Mouse (Mus musculus) forebrain, embryonic 12.5 days (tissue): Measurements from ENCODE around the gene Chd1l. TPM values are rescaled to one million over a fixed set of nuclear protein-coding genes. Genes with fewer than 3 reads are reported as not detected.

Source experiments
- ATAC-seq: fragments of 200-750 bp; cut with Nextera tagmentation; 2 replicates; pipeline ENCODE4 v1.8.0; 2017; ENCODE audit warnings: moderate TSS enrichment; ENCODE audit not compliant: low FRiP score
- H3K27ac ChIP-seq: fragments of 300-500 bp; sonication (generic); 2 replicates; pipeline ENCODE4 v1.5.1; 2016; ENCODE audit warnings: mild to moderate bottlenecking
- H3K27me3 ChIP-seq: fragments of 300-500 bp; sonication (generic); 2 replicates; pipeline ENCODE4 v1.6.1; 2016; ENCODE audit warnings: mild to moderate bottlenecking
- H3K36me3 ChIP-seq: fragments of 300-500 bp; sonication (generic); replicated peaks from 2 replicates; pipeline ENCODE4 v1.6.1; 2016; ENCODE audit warnings: mild to moderate bottlenecking
- H3K4me1 ChIP-seq: fragments of 300-500 bp; sonication (generic); 2 replicates; pipeline ENCODE4 v1.6.1; 2016
- H3K4me2 ChIP-seq: fragments of 300-500 bp; sonication (generic); 2 replicates; pipeline ENCODE4 v1.6.1; 2016; ENCODE audit warnings: mild to moderate bottlenecking, moderate library complexity
- H3K4me3 ChIP-seq: fragments of 300-500 bp; sonication (generic); replicated peaks from 2 replicates; pipeline ENCODE4 v1.5.1; 2016; ENCODE audit warnings: mild to moderate bottlenecking
- H3K9ac ChIP-seq: fragments of 300-500 bp; sonication (generic); 2 replicates; pipeline ENCODE4 v1.6.1; 2016; ENCODE audit warnings: mild to moderate bottlenecking
- H3K9me3 ChIP-seq: fragments of 300-500 bp; sonication (generic); 2 replicates; pipeline ENCODE4 v1.6.1; 2016
- WGBS: fragments of 180-500 bp; shearing (Covaris S2); methylation state at CpG from one replicate; pipeline ENCODE4 v1.1.7; 2016; 5-methylcytosine and 5-hydroxymethylcytosine counted together
- polyA plus RNA-seq: library from polyadenylated mRNA; unstranded; fragments of >200 nt; fragmentation: Nextera tagmentation; extraction: Ambion mirVana; gene quantifications from 2 replicates; pipeline ENCODE4 v1.2.1, GENCODE M21; 2016

The Chd1l gene
- polyA plus RNA-seq, 1 experiment from 2014 or later = 19.3 TPM

- Histone ChIP-seq H3K9ac (no peak overlapping the region), H3K4me2 (no peak overlapping the region), H3K27ac (no peak overlapping the region), H3K9me3 (no peaks in the 10 kb centered on the region), H3K36me3 (peaks cover 11% of the 10 kb centered on the region; the same call in 1 of the 2 replicates), H3K27me3 (no peaks in the 10 kb centered on the region), H3K4me3 (no peak overlapping the region), H3K4me1 (no peaks in the 10 kb centered on the region)
- WGBS = 89% methylated on average over 5 of the region's 5 CpGs
- no peak for ATAC-seq
Measured at GRCm38 (mm10) chr3:97564588-97564987, 45.4 kb downstream of the Chd1l start.

GRCm38 (mm10) chr3:97558554-97558953 is 51.4 kb downstream of the Chd1l start:
- H3K4me1 ChIP-seq = no peaks in the 10 kb centered on the region
- H3K9ac ChIP-seq = no peak overlapping the region
- no peak for ATAC-seq
- no peaks in the 10 kb centered on the region for H3K9me3 ChIP-seq
- 91% methylated on average over 5 of the region's 5 CpGs for WGBS
- H3K4me2 ChIP-seq = no peak overlapping the region
- no peak overlapping the region for H3K27ac ChIP-seq
- H3K27me3 ChIP-seq = no peaks in the 10 kb centered on the region
- H3K4me3 ChIP-seq = no peak overlapping the region
- H3K36me3 ChIP-seq = no peaks in the 10 kb centered on the region

GRCm38 (mm10) chr3:97546205-97546604 is 63.8 kb downstream of the Chd1l start:
- H3K4me1 ChIP-seq = no peaks in the 10 kb centered on the region
- H3K4me2 ChIP-seq = 0 out of 2 replicates have a peak overlapping the region, but pooled peaks have one; percentile 10
- H3K27ac ChIP-seq = no peak overlapping the region
- H3K36me3 ChIP-seq = no peaks in the 10 kb centered on the region
- no peak overlapping the region for H3K4me3 ChIP-seq
- no peak overlapping the region for H3K9ac ChIP-seq
- ATAC-seq = no peak
- H3K27me3 ChIP-seq = no peaks in the 10 kb centered on the region
- no peaks in the 10 kb centered on the region for H3K9me3 ChIP-seq
- WGBS = 31% methylated on average over 8 of the region's 8 CpGs

- peaks cover 4% of the 10 kb centered on the region for H3K4me1 ChIP-seq
- no peak overlapping the region for H3K9ac ChIP-seq
- H3K4me3 ChIP-seq = no peak overlapping the region
- no peaks in the 10 kb centered on the region for H3K27me3 ChIP-seq
- no peak overlapping the region for H3K4me2 ChIP-seq
- no peaks in the 10 kb centered on the region for H3K9me3 ChIP-seq
- no peak overlapping the region for H3K27ac ChIP-seq
- no peaks in the 10 kb centered on the region for H3K36me3 ChIP-seq
- no peak for ATAC-seq
- WGBS = 4% methylated on average over 1 of the region's 1 CpGs
Measured at GRCm38 (mm10) chr3:97540171-97540570, 69.8 kb downstream of the Chd1l start.

- peaks cover 4% of the 10 kb centered on the region for H3K4me1 ChIP-seq
- no peak overlapping the region for H3K27ac ChIP-seq
- no peak for ATAC-seq
- H3K4me3 ChIP-seq = no peak overlapping the region
- no peaks in the 10 kb centered on the region for H3K9me3 ChIP-seq
- WGBS = 68% methylated on average over 1 of the region's 1 CpGs
- H3K36me3 ChIP-seq = no peaks in the 10 kb centered on the region
- no peak overlapping the region for H3K4me2 ChIP-seq
- no peaks in the 10 kb centered on the region for H3K27me3 ChIP-seq
- no peak overlapping the region for H3K9ac ChIP-seq
Measured at GRCm38 (mm10) chr3:97538634-97539033, 71.4 kb downstream of the Chd1l start.

GRCm38 (mm10) chr3:97537006-97537405 is 73.0 kb downstream of the Chd1l start:
- Histone ChIP-seq H3K27me3 (no peaks in the 10 kb centered on the region), H3K27ac (no peak overlapping the region), H3K36me3 (no peaks in the 10 kb centered on the region), H3K4me3 (no peak overlapping the region), H3K4me2 (no peak overlapping the region), H3K9me3 (no peaks in the 10 kb centered on the region), H3K4me1 (peaks cover 4% of the 10 kb centered on the region), H3K9ac (no peak overlapping the region)
- ATAC-seq = no peak
- 82% methylated on average over 2 of the region's 2 CpGs for WGBS

- WGBS = 94% methylated on average over 5 of the region's 5 CpGs
- H3K9me3 ChIP-seq = no peaks in the 10 kb centered on the region
- H3K36me3 ChIP-seq = no peaks in the 10 kb centered on the region
- H3K4me3 ChIP-seq = no peak overlapping the region
- H3K4me1 ChIP-seq = peaks cover 4% of the 10 kb centered on the region
- H3K27me3 ChIP-seq = no peaks in the 10 kb centered on the region
- no peak overlapping the region for H3K9ac ChIP-seq
- H3K4me2 ChIP-seq = no peak overlapping the region
- no peak overlapping the region for H3K27ac ChIP-seq
- ATAC-seq = no peak
Measured at GRCm38 (mm10) chr3:97535660-97536059, 74.3 kb downstream of the Chd1l start.

- no peak overlapping the region for H3K27ac ChIP-seq
- H3K9me3 ChIP-seq = no peaks in the 10 kb centered on the region
- no peak overlapping the region for H3K4me3 ChIP-seq
- peak; percentile 44; the same call in 1 of the 2 replicates for ATAC-seq
- peaks cover 23% of the 10 kb centered on the region; the same call in 1 of the 2 replicates for H3K27me3 ChIP-seq
- no peak overlapping the region for H3K4me2 ChIP-seq
- H3K9ac ChIP-seq = no peak overlapping the region
- H3K36me3 ChIP-seq = no peaks in the 10 kb centered on the region
- peaks cover 14% of the 10 kb centered on the region for H3K4me1 ChIP-seq
- WGBS = 70% methylated on average over 8 of the region's 8 CpGs
Measured at GRCm38 (mm10) chr3:97525458-97525857, 84.5 kb downstream of the Chd1l start.

- Histone ChIP-seq H3K9ac (no peak overlapping the region), H3K4me3 (no peak overlapping the region), H3K4me1 (peaks cover 14% of the 10 kb centered on the region), H3K4me2 (no peak overlapping the region), H3K9me3 (no peaks in the 10 kb centered on the region), H3K36me3 (no peaks in the 10 kb centered on the region), H3K27ac (no peak overlapping the region), H3K27me3 (peaks cover 23% of the 10 kb centered on the region; the same call in 1 of the 2 replicates)
- no peak for ATAC-seq
- WGBS = 81% methylated on average over 5 of the region's 5 CpGs
Measured at GRCm38 (mm10) chr3:97524835-97525234, 85.2 kb downstream of the Chd1l start.

GRCm38 (mm10) chr3:97521946-97522731 is 87.9 kb downstream of the Chd1l start:
- H3K36me3 ChIP-seq = no peaks in the 10 kb centered on the region
- 67% methylated on average over 13 of the region's 13 CpGs for WGBS
- H3K27me3 ChIP-seq = peaks cover 6% of the 10 kb centered on the region; the same call in 1 of the 2 replicates
- no peak overlapping the region for H3K4me2 ChIP-seq
- H3K4me1 ChIP-seq = peaks cover 14% of the 10 kb centered on the region
- H3K9ac ChIP-seq = no peak overlapping the region
- peak; percentile 64; the same call in 1 of the 2 replicates for ATAC-seq
- no peak overlapping the region for H3K4me3 ChIP-seq
- H3K27ac ChIP-seq = no peak overlapping the region
- H3K9me3 ChIP-seq = peaks cover 12% of the 10 kb centered on the region

GRCm38 (mm10) chr3:97519883-97520282 is 90.1 kb downstream of the Chd1l start:
- no peak for ATAC-seq
- Histone ChIP-seq H3K36me3 (no peaks in the 10 kb centered on the region), H3K4me1 (peaks cover 14% of the 10 kb centered on the region), H3K4me3 (no peak overlapping the region), H3K4me2 (no peak overlapping the region), H3K9ac (no peak overlapping the region), H3K27ac (no peak overlapping the region), H3K27me3 (peaks cover 6% of the 10 kb centered on the region; the same call in 1 of the 2 replicates), H3K9me3 (peaks cover 12% of the 10 kb centered on the region)
- WGBS = 95% methylated on average over 11 of the region's 11 CpGs

GRCm38 (mm10) chr3:97512296-97512695 is 97.7 kb downstream of the Chd1l start:
- no peak for ATAC-seq
- WGBS = 80% methylated on average over 3 of the region's 3 CpGs

More at GRCm38 (mm10) chr3:97512296-97512695, 97.7 kb downstream of the Chd1l start:
- peaks cover 6% of the 10 kb centered on the region; the same call in 1 of the 2 replicates for H3K4me1 ChIP-seq
- no peak overlapping the region for H3K4me2 ChIP-seq
- no peaks in the 10 kb centered on the region for H3K27me3 ChIP-seq
- H3K9me3 ChIP-seq = no peaks in the 10 kb centered on the region
- no peak overlapping the region for H3K4me3 ChIP-seq
- H3K27ac ChIP-seq = no peak overlapping the region
- H3K9ac ChIP-seq = no peak overlapping the region
- H3K36me3 ChIP-seq = no peaks in the 10 kb centered on the region
